Mouse (Mus musculus) adrenal gland, postnatal 10 days (tissue): ENCODE results near the gene Zbtb49. TPM values are rescaled to one million over a fixed set of nuclear protein-coding genes. Genes with fewer than 3 reads are reported as not detected.

Experiments used
- DNase-seq: peaks from one replicate; pipeline ENCODE4 v3.0.0; 2021; ENCODE audit warnings: mixed read lengths
- long read RNA-seq, 2 experiments: library from polyadenylated mRNA; stranded (forward); transcript quantifications; one replicate each; pipeline ENCODE4 v2.0.0; 2021
- total RNA-seq, 2 experiments: library from RNA; stranded (reverse); gene quantifications; 2 replicates each; pipeline ENCODE4 v1.2.3; 2021

Zbtb49 gene
- total RNA-seq: 10 to 100 TPM in 1 of 2 experiments, 1 to 10 TPM in 1; 7.0 to 12.4 TPM
- long read RNA-seq, experiment 1, transcript Zbtb49-201 (8 exons, 2,978 nt): major isoform, 5 of 13 reads
- long read RNA-seq, experiment 1, partial matches to known transcripts: 0 of 13 reads
- long read RNA-seq, experiment 1, other reads (novel, unspliced or antisense): 7 of 13 reads
- long read RNA-seq, experiment 2, partial matches to known transcripts: 0 of 7 reads
- long read RNA-seq, experiment 2, other reads (novel, unspliced or antisense): 3 of 7 reads

GRCm38 (mm10) chr5:38220328-38220912, at the start of gene Zbtb49, which contains the start of gene Lyar:
Gene Zbtb49 (minus strand): TSS chr5:38220457.
Gene Lyar (plus strand): TSS chr5:38220470.
- DNase-seq: peak; percentile 98

GRCm38 (mm10) chr5:38260107-38260682, 39.9 kb upstream of the Zbtb49 start, which contains the start of gene Tmem128:
Gene Tmem128 (plus strand): TSS chr5:38260185.
- DNase-seq: peak; percentile 75

GRCm38 (mm10) chr5:38259455-38260106, 39.3 kb upstream of the Zbtb49 start:
- DNase-seq: no peak

- DNase-seq: no peak
These were observed 38.5 kb upstream of the Zbtb49 start for GRCm38 (mm10) chr5:38258773-38259146.

- no peak for DNase-seq
These were observed 37.9 kb upstream of the Zbtb49 start for GRCm38 (mm10) chr5:38258034-38258772.

- no peak for DNase-seq
These were observed 36.3 kb upstream of the Zbtb49 start for GRCm38 (mm10) chr5:38256551-38256950.

GRCm38 (mm10) chr5:38255644-38256043, 35.4 kb upstream of the Zbtb49 start:
- no peak for DNase-seq

GRCm38 (mm10) chr5:38255195-38255594, 34.9 kb upstream of the Zbtb49 start:
- DNase-seq: no peak

GRCm38 (mm10) chr5:38241966-38242365, 21.7 kb upstream of the Zbtb49 start:
- no peak for DNase-seq

GRCm38 (mm10) chr5:38241473-38241834, 21.2 kb upstream of the Zbtb49 start:
- no peak for DNase-seq

GRCm38 (mm10) chr5:38240727-38241472, 20.6 kb upstream of the Zbtb49 start:
- no peak for DNase-seq

GRCm38 (mm10) chr5:38236627-38237026, 16.4 kb upstream of the Zbtb49 start:
- DNase-seq: no peak

- DNase-seq: peak; percentile 69
These were observed 15.2 kb upstream of the Zbtb49 start for GRCm38 (mm10) chr5:38235422-38235821.

- no peak for DNase-seq
These were observed 418 bp downstream of the Zbtb49 start for GRCm38 (mm10) chr5:38219771-38220307.

- no peak for DNase-seq
These were observed 7.2 kb downstream of the Zbtb49 start for GRCm38 (mm10) chr5:38213009-38213408.

- DNase-seq: no peak
These were observed 8.6 kb downstream of the Zbtb49 start for GRCm38 (mm10) chr5:38211691-38212090.

GRCm38 (mm10) chr5:38208985-38209384, 11.3 kb downstream of the Zbtb49 start:
- no peak for DNase-seq

GRCm38 (mm10) chr5:38205303-38205726, 14.9 kb downstream of the Zbtb49 start:
- no peak for DNase-seq

- peak; percentile 26 for DNase-seq
These were observed 20.6 kb downstream of the Zbtb49 start for GRCm38 (mm10) chr5:38199686-38200085.

GRCm38 (mm10) chr5:38197482-38197823, 22.8 kb downstream of the Zbtb49 start:
- DNase-seq: peak; percentile 92

- DNase-seq: peak; percentile 40
These were observed 23.3 kb downstream of the Zbtb49 start for GRCm38 (mm10) chr5:38196821-38197481.
